Mouse (Mus musculus) central nervous system, embryonic 18 days (tissue): ENCODE results near the gene Cnot8. TPM values are rescaled to one million over a fixed set of nuclear protein-coding genes. Genes with fewer than 3 reads are reported as not detected.

Experiments
- polyA plus RNA-seq: library from polyadenylated mRNA; depleted of rRNA; stranded (reverse); fragments of >200 nt; gene quantifications from 2 replicates; pipeline ENCODE4 v1.2.3, GENCODE M21; 2012; rRNA removed

Cnot8 gene
- 112 TPM in 2 replicates for polyA plus RNA-seq

DNA sequence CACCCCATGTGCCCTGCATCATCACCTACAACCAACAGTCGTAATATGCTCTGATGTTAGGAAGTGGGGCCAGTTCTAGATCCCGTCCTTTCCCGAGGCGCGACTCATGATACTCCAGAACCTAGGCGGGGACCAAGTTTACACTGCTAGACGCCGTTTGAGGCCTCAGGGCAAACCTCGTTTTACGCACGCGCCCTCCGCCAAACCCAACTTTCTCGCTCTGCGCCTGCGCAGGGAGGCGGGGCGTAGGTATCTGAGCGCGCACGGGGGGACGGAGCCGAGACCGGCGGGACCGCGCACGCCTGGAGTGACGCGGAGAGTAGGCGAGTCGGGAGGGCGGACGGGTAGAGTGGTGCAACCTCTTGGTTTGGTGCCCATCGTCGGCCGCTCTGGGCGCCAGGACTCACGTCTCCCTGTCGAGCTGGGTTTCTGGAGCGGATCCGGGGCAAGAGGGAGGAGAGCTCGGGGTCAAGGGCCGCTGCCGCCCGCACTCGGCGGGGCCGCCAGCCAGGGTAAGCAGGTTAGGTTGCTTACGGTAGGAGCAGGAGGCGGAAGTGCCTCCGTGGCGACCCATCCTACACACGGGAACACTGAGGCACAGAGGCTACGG lies at the start of gene Cnot8:
TSS of gene Cnot8 (plus strand) at position 457 of the 610 bp plus-strand sequence.

DNA sequence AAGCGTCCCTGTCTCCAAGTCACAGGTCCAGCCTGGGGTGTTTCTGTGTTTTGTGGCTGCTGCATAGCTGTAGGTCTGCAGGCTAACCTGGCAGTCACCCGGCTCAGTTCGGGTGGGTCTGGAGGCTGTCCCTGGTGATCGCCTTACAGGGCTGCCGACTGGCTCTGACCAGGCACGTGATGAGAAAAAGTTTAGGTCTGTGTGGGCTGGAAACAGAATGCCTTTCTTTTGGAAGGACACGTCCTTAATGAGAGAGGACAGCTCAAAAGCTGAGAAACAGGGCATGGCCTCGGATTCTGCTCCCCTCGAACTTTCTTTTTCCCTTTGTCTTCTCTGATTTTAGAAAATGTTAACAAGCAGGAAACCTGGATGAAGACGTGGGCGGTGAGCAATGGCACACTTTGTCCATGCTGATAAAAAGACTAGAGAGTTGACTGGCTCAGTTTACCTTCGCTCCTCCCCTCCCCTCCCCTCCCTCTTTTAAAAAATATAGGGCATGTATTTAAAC lies 10.9 kb upstream of the Cnot8 start, which contains the start of gene Gm12248:
TSS of gene Gm12248 (minus strand) at position 114 of the 508 bp plus-strand sequence.

Other genes starting within 250 kb of the Cnot8 start
- 43.3 and 46.6 TPM in 2 replicates for gene Larp1, start 95.1 kb upstream of the Cnot8 start, polyA plus RNA-seq
- not detected in 2 replicates for gene Gm12248, start 11.0 kb upstream of the Cnot8 start, polyA plus RNA-seq
- gene Gemin5, start 64.4 kb downstream of the Cnot8 start, polyA plus RNA-seq, result 11.4 and 11.6 TPM in 2 replicates
- 67.6 and 75.1 TPM in 2 replicates for gene Mrpl22, start 67.5 kb downstream of the Cnot8 start, polyA plus RNA-seq
- gene Igtp, start 95.4 kb downstream of the Cnot8 start, polyA plus RNA-seq, result 2.1 and 2.8 TPM in 2 replicates
- gene Irgm2, start 95.5 kb downstream of the Cnot8 start, polyA plus RNA-seq, result 1.6 and 2.5 TPM in 2 replicates
- 0.04 and 0.08 TPM in 2 replicates for gene 4930438A08Rik, start 170.6 kb downstream of the Cnot8 start, polyA plus RNA-seq
- 67.7 and 68.3 TPM in 2 replicates for gene Zfp692, start 202.9 kb downstream of the Cnot8 start, polyA plus RNA-seq
- gene Zfp672, start 226.2 kb downstream of the Cnot8 start, polyA plus RNA-seq, result 41.2 and 41.8 TPM in 2 replicates
- gene Sh3bp5l, start 226.6 kb downstream of the Cnot8 start, polyA plus RNA-seq, result 40.1 and 41.6 TPM in 2 replicates